Mouse (Mus musculus) macrophage (primary cell): ENCODE data around the gene Rnf224. TPM values are rescaled to one million over a fixed set of nuclear protein-coding genes. Genes with fewer than 3 reads are reported as not detected.
A peak's percentile ranks its signal among the peaks of the same experiment; 100 is the strongest.

Experiments used
- H3K27ac ChIP-seq: fragments of 350-480 bp; formaldehyde crosslinking; 2 replicates; pipeline ENCODE4 v1.9.0; 2021
- H3K36me3 ChIP-seq: fragments of 350-480 bp; formaldehyde crosslinking; 2 replicates; pipeline ENCODE4 v1.9.0; 2021; ENCODE audit errors: inconsistent target
- H3K4me3 ChIP-seq: fragments of 350-480 bp; formaldehyde crosslinking; 2 replicates; pipeline ENCODE4 v1.9.0; 2021; ENCODE audit errors: inconsistent target
- H3K79me2 ChIP-seq: fragments of 350-480 bp; formaldehyde crosslinking; 2 replicates; pipeline ENCODE4 v1.9.0; 2021; ENCODE audit errors: inconsistent target
- WGBS: methylation state at CpG from one replicate; pipeline ENCODE4 v1.1.7; 2026; ENCODE audit warnings: inconsistent platforms; ENCODE audit not compliant: missing documents; 5-methylcytosine and 5-hydroxymethylcytosine counted together
- polyA plus RNA-seq: library from polyadenylated mRNA; stranded (reverse); fragments of 250-400 nt; gene quantifications from 3 replicates; pipeline ENCODE4 v1.2.4, GENCODE M21; 2018; ENCODE audit warnings: inconsistent platforms

Gene Rnf224
- polyA plus RNA-seq, 1 experiment from 2014 or later = not detected

DNA sequence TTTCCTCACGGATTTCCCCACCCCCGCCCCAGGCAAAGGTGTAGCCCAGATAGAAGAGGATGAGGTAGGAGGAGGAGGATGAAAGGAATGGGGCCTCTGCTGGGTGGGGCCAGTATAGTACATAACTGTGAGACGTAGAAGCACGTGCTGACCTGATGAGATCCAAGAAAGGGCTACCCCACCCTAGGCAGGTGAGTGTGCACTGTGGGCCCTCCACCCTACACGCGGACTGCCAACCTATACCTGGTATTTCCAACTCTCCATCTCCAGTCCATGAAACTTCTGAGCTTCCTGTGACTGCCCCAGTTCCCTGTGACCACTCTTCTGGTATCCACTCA, 4.8 kb upstream of the Rnf224 start:
- 29% methylated on average over 6 of the region's 6 CpGs for WGBS
- Histone ChIP-seq H3K27ac (no peak overlapping the region), H3K79me2 (no peaks in the 10 kb centered on the region), H3K4me3 (no peak overlapping the region), H3K36me3 (peaks cover 2% of the 10 kb centered on the region; the same call in 1 of the 2 replicates)

DNA sequence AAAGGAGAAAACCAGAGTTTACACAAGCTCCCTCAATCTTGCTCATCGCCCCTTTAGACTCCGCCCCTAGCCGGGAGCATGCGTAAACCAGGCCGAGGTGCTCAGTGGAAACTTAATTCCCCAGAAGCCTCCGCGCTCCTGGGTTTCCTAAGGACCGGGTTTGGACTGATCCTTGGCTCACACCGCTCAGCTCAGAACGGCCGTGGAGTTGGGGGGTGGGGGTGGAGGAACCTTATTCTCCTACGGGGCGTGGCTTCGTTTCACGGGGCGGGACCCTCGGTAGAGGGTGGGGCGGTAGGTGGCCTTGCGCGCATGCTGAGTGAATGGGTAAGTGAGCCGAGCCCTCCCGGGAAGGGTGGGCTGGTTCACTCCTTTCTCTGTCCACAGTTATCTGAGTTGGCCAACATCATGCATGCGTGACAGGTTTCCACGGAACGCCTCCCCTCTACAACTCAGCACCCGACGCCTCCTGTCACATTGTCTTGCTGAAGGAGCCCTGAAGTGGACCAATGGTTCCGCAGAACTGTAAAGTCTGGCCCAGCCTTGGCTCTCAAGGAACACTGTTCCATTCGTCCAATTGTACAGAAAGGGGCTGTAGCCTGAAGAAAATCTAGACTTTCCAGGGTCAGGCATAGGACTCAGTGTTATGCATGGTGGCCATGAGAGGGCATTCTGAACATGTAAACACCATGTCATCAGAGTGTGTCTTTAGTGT, 4.3 kb upstream of the Rnf224 start:
- Histone ChIP-seq H3K36me3 (no peaks in the 10 kb centered on the region), H3K4me3 (peak overlapping the region; percentile 15; the same call in 1 of the 2 replicates), H3K79me2 (no peaks in the 10 kb centered on the region), H3K27ac (no peak overlapping the region)
- 2% methylated on average over 29 of the region's 29 CpGs for WGBS

DNA sequence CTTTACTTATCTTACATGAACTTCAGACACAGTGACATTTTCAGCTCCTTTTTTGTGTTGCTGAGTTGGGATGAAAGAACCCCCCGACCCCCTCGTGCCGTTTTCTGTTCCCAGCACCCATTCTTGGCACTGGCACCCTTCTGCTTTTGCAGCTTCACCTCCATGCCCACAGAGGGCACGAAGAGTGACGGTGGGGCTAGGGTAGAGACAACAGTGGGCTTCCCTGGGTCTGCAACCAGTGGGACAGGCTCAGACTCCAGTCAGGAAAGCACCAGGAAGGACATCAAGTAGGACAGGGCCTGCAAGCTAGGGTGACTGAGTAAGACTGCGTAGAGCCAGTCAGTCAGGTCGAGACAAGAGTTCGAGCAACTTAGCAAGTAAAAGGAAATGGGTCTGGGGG, 3.7 kb upstream of the Rnf224 start:
- 64% methylated on average over 8 of the region's 8 CpGs for WGBS
- H3K36me3 ChIP-seq = no peaks in the 10 kb centered on the region
- peak overlapping the region; percentile 15; the same call in 1 of the 2 replicates for H3K4me3 ChIP-seq

DNA sequence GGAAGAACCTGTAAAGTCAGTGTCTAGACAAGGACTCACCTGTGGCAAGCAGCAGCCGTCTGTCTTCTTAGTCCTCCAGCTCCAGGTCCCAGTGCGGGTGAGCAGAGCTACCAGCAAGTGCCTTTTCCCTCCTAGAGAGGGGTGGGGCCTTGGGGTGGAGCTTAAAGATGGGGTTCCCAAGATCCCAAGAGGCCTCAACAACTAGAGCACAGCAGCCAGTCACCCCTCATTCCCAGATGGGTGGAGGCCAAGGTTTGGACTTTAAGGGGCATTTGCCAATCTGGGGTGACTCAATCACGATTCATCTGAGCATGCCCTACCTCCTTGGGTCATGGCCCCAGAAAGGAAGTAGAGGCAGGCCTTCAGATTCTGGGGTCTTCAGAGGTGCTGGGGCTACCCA, 3.2 kb upstream of the Rnf224 start:
- no peak overlapping the region for H3K27ac ChIP-seq
- no peaks in the 10 kb centered on the region for H3K79me2 ChIP-seq
- 79% methylated on average over 3 of the region's 3 CpGs for WGBS
- no peaks in the 10 kb centered on the region for H3K36me3 ChIP-seq
- H3K4me3 ChIP-seq = no peak overlapping the region

More for the DNA sequence above, 3.7 kb upstream of the Rnf224 start:
- H3K27ac ChIP-seq = no peak overlapping the region
- H3K79me2 ChIP-seq = no peaks in the 10 kb centered on the region

DNA sequence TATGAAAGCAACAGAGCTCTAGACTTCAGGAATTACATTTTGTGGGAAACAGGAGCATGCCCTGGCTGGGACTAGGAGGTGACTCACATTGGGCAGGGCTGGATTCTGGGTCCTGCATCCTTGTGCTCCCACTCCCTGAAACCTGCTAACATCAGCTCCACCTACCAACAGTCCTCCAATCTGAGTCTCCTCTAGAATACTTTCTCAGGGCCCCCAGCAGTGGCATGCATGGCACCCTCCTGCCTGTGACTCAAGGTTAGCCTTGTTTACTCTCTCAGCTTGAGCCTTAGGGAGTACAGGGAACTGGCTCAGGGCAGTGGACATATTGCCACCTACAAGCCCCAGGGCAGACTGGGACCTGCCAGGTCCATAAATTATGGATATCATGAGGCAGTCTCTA, 1.5 kb upstream of the Rnf224 start:
- no peaks in the 10 kb centered on the region for H3K79me2 ChIP-seq
- H3K4me3 ChIP-seq = no peak overlapping the region
- no peaks in the 10 kb centered on the region for H3K36me3 ChIP-seq
- no peak overlapping the region for H3K27ac ChIP-seq

DNA sequence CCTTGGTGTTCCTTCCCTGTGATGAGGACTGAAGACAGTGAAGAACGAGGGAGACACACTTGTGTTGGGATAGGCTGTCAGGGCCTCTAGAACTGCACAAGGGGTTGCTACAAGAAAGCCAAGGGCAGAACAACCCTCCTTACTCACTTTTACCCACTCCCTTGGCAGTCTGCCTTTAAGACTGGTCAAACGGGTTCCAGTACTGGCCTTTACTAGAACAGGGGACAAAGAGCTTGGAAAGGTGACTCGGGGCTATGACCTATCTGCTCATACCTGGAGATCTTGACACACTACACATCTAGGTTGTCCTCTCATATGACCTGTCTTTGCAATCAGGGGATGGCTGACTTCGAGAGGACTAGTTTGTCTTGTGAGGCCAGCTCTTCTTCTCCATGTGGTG, 935 bp upstream of the Rnf224 start:
- Histone ChIP-seq H3K4me3 (no peak overlapping the region), H3K36me3 (no peaks in the 10 kb centered on the region), H3K79me2 (no peaks in the 10 kb centered on the region), H3K27ac (no peak overlapping the region)
- 86% methylated on average over 4 of the region's 4 CpGs for WGBS

DNA sequence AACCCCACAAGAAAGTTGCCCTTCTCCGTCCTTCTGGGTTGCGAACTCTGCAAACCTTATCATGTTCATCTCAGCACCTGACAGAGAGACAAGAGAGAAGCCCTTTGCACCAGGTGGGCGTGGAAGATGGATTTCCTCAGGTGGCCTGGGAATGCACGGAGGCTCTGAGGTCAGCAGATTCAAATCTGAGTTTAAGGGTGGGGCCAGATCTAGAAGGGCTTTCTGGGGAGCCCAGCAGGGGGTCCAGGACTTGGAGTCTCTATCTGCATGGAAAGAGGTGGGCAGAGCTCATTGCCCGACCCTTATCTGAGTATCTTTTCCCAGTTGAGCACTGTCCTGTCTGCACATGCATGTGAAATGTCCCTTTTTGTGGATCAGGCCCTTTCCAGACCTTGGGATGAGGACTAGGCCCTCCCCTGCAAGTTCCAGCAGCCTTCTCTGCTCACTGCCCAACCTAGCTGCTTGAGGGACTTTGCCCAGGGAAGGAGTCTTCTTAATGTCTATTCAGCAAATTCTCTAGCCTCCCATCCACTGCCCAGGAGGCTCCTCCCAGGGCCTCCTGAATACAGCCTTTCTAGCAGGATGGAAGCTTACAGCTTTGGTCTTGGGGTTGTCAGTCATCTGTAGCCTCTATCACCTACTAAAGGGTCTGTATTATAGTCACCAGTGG, 1.9 kb downstream of the Rnf224 start:
- H3K27ac ChIP-seq = no peak overlapping the region
- no peaks in the 10 kb centered on the region for H3K79me2 ChIP-seq
- H3K4me3 ChIP-seq = no peak overlapping the region
- 91% methylated on average over 5 of the region's 5 CpGs for WGBS
- no peaks in the 10 kb centered on the region for H3K36me3 ChIP-seq

DNA sequence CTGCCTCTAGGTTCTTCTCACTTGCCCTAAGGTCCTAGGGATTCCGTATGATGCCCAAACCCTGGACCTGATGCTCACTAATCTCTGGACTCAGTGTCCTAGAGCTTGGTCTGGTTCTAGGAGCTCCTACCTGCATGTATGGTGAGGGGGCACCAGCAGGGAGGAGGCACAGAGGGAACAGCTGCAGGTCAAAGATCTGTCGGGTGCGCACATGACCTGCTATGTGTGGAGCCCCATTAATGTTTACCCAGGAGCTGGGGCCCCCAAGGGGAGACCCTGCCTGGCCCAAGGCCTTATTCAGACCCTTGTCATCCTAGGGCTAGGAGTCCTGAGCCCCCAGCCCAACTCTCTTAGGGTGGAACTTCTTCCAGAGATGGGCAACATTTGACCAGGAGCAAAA, 2.5 kb downstream of the Rnf224 start, which contains the start of gene Slc34a3:
Slc34a3 (minus strand) TSS at position 315 of the 400 bp plus-strand sequence.
- no peaks in the 10 kb centered on the region for H3K36me3 ChIP-seq
- H3K4me3 ChIP-seq = no peak within 1 kb of the TSS
- H3K79me2 ChIP-seq = no peaks in the 10 kb centered on the region
- WGBS = 61% methylated on average over 3 of the region's 3 CpGs
- H3K27ac ChIP-seq = no peak within 1 kb of the TSS

DNA sequence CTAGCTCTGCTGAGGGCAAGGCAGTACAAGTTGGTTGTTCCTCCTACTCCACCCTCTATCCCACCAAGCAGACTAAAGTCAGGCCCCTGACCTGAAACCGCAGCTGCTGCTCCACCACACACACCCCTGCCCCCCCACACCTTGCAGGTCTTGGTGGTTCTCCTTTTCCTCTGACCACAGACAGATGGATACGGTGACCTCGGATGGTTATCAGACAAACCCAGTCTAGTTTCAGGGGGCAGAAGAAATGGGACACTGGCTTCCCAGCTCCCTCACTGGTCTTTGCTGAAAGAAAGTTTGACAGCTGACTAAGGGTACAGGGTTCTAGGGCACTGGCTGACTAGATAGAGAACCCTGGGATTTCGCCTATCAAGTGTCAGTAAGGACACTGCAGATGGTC, 3.2 kb downstream of the Rnf224 start:
- H3K27ac ChIP-seq = no peak overlapping the region
- no peaks in the 10 kb centered on the region for H3K79me2 ChIP-seq
- no peaks in the 10 kb centered on the region for H3K36me3 ChIP-seq
- 22% methylated on average over 4 of the region's 4 CpGs for WGBS
- H3K4me3 ChIP-seq = no peak overlapping the region

DNA sequence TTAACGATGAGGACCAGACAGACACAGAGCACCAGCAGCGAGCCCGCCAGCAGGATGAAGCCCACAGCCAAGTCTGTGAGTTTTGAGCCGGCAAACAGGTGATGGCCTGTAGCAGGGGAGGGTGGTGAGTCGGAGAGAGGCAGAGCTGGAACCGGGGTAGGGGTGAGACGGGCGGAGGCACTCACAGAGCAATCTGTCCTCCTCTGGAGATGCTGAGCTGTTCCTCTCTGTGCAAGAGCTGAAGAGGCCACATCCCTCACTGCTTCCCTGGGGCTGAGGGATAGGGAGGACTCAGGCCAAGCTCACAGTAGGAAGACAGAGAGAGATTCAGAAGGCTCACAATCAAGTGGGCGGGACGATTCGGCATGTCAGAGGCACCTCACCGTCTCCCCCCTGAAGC, 5.5 kb downstream of the Rnf224 start:
- H3K27ac ChIP-seq = no peak overlapping the region

DNA sequence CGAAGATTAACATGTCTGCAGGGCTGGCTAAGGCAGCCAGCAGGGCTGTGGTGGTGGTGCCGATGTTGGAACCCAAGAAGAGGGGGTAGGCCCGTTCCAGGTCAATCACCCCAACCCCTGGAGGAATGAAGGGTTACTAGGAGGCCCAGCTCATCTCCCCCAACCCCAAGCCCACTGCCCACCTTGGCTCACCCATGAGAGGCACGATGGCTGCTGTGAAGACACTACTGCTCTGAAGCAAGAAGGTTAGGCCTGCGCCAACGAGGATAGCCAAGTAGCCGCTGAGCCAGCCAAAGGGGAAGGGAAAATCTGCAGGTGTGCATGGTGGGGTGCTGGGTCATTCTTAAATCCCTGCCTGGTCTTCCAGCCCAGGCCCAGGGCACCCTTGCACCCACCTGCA, 6.0 kb downstream of the Rnf224 start:
- no peaks in the 10 kb centered on the region for H3K79me2 ChIP-seq
- H3K36me3 ChIP-seq = no peaks in the 10 kb centered on the region
- WGBS = 100% methylated on average over 7 of the region's 7 CpGs
- H3K27ac ChIP-seq = no peak overlapping the region
- no peak overlapping the region for H3K4me3 ChIP-seq

More for the DNA sequence above, 5.5 kb downstream of the Rnf224 start:
- WGBS = 91% methylated on average over 12 of the region's 12 CpGs
- Histone ChIP-seq H3K36me3 (no peaks in the 10 kb centered on the region), H3K4me3 (no peak overlapping the region), H3K79me2 (no peaks in the 10 kb centered on the region)

DNA sequence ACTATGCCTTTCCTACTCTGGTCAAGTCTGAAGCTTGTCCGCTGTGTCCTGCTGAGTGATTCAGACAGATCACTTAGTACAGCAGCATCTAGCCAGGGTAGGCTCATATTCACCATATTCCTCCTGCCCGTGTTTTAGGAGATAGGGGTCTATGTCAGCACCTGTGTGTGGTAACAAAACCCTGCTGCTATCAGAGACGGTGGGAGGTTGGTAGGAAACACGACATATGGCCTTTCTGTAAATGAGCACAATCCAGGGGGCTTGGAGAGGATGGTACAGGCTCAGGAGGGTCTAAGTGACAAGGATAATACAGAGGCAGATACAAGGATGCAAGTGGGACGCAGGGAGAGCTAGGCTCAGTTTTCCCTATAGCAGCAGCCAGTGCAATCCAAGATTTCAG, 7.0 kb downstream of the Rnf224 start:
- WGBS = 95% methylated on average over 5 of the region's 5 CpGs
- H3K79me2 ChIP-seq = no peaks in the 10 kb centered on the region
- H3K4me3 ChIP-seq = no peak overlapping the region
- H3K27ac ChIP-seq = no peak overlapping the region
- no peaks in the 10 kb centered on the region for H3K36me3 ChIP-seq

DNA sequence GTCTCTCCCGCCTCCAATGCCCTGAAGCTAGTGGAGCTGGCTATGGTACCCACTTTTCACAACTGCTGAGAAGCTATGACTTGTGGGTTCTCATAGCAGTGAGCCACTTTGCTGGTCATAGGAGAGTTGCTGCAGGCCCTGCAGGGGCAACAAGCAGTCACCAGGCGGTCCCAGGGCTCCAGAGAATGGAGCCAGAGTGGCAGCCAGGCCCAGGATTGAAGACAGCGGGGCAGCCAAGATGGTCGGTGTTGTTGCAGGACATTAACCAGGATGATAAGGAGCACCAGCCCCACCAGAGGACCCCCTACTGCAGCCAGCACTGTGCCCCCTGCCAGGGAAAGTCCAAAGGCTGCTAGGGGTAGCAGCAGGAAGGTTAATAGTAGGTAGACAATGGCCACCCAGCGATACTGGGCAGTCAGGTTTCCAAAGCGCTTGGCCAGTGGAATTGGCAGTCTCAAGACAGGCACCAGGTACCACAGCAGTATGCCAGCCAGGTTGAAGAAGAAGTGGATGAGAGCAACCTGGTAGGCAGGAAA, 7.5 kb downstream of the Rnf224 start:
- Histone ChIP-seq H3K4me3 (no peak overlapping the region), H3K27ac (no peak overlapping the region), H3K79me2 (peaks cover under 1% of the 10 kb centered on the region; the same call in 1 of the 2 replicates), H3K36me3 (no peaks in the 10 kb centered on the region)
- WGBS = 94% methylated on average over 6 of the region's 6 CpGs

DNA sequence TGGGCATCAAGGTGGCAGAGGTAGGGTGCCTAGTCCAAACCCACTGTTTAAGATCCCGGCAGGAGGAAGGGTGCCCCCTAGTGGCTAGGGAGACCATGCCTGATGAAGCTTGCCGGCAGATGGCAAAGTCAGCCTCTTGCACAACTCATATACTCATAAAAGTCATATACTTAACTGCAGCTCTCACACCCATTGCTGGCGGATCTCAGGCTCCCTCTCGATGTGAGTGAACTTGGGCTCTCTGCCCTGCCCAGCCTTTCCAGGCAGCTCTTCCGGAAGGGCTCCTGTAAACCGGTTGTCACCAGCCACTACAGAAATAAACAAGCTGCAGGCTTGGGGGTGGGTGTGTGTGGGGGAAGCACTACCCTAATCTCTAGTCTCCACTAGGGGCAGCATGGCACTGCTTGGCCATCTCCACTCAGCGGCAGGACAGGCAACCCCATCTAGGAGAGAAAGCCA, 8.1 kb downstream of the Rnf224 start:
- Histone ChIP-seq H3K36me3 (no peaks in the 10 kb centered on the region), H3K27ac (peak overlapping the region; percentile 46; the same call in 1 of the 2 replicates), H3K79me2 (peaks cover 6% of the 10 kb centered on the region), H3K4me3 (peak overlapping the region; percentile 22)
- 1% methylated on average over 7 of the region's 7 CpGs for WGBS

DNA sequence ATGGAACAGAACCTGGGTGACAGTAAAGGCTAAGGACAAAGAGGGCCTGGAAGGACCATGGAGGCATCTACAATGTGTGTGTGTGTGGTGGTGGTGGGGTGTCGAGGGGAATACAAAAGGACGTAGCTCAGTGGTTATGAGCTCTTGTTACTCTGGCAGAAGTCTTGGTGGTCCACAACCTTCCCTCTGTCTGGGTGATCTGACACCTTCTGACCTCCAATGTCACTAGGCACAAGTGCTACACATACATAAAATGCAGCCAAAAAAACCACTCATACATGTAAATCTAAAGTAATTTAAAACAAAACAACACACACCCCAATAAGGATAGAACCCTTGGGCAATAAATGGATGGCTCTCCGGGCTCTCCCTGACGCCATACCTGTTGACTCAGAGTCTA, 9.2 kb downstream of the Rnf224 start:
- Histone ChIP-seq H3K27ac (no peak overlapping the region), H3K36me3 (no peaks in the 10 kb centered on the region), H3K79me2 (peaks cover 13% of the 10 kb centered on the region), H3K4me3 (no peak overlapping the region)
- 98% methylated on average over 4 of the region's 4 CpGs for WGBS
